ENCODE assay signal across 10 mouse cellular contexts in genomic region chr5:143625940-143626588, GRCm38 (mm10). TPM values are rescaled to one million over a fixed set of nuclear protein-coding genes. Genes with fewer than 3 reads are reported as not detected.
DNase-seq lines count a peak whose midpoint lies in the region; ATAC-seq and TF ChIP-seq lines count a peak whose summit lies in the region.
"Had no signal": no experiment of that assay in that cellular context is flagged by ENCODE, and none has a peak within 500 bp of the region (broad histone marks: within the 10 kb centered on the region; RNA-seq: fewer than 3 reads in every experiment).

No protein-coding gene starts in this region.

- H3K4me1 ChIP-seq in E14TG2a.4 (replicated peaks; ENCODE audit: low read depth, low read length), result peaks cover 20% of the 10 kb centered on the region
- H3K4me1 ChIP-seq in embryonic facial prominence, embryonic 13.5 days, result peaks cover 41% of the 10 kb centered on the region
- H3K4me1 ChIP-seq in limb, embryonic 10.5 days, result peaks cover 51% of the 10 kb centered on the region

- peak overlapping the region; percentile 49 for H3K4me3 ChIP-seq in E14TG2a.4 (replicated peaks; ENCODE audit: low read length)
- H3K4me3 ChIP-seq in embryonic facial prominence, embryonic 13.5 days, result no peak overlapping the region
- no peak overlapping the region for H3K4me3 ChIP-seq in limb, embryonic 10.5 days
- H3K4me3 ChIP-seq: midbrain, embryonic 12.5 days had no signal

- H3K27me3 ChIP-seq in E14TG2a.4 (ENCODE audit: insufficient read depth, low read length), result peaks cover 15% of the 10 kb centered on the region; the same call in 1 of the 2 replicates
- H3K27me3 ChIP-seq in embryonic facial prominence, embryonic 13.5 days, result no peaks in the 10 kb centered on the region
- H3K27me3 ChIP-seq in limb, embryonic 10.5 days (ENCODE audit: low read depth, poor library complexity, severe bottlenecking), result no peaks in the 10 kb centered on the region
- H3K27me3 ChIP-seq: midbrain, embryonic 12.5 days had no signal

- H3K27ac ChIP-seq in embryonic facial prominence, embryonic 13.5 days, result peak overlapping the region; percentile 22; the same call in 1 of the 2 replicates
- peak overlapping the region; percentile 32 for H3K27ac ChIP-seq in limb, embryonic 10.5 days
- H3K27ac ChIP-seq: midbrain, embryonic 12.5 days had no signal

- no peaks in the 10 kb centered on the region for H3K36me3 ChIP-seq in E14TG2a.4 (ENCODE audit: insufficient read depth, low read length)
- no peaks in the 10 kb centered on the region; the same call in 1 of the 2 replicates for H3K36me3 ChIP-seq in embryonic facial prominence, embryonic 13.5 days
- H3K36me3 ChIP-seq in limb, embryonic 10.5 days, result peaks cover 24% of the 10 kb centered on the region
- H3K36me3 ChIP-seq: midbrain, embryonic 12.5 days had no signal

- TF ChIP-seq CTCF in E14TG2a.4 (conservative IDR thresholded peaks at IDR 0.05; ENCODE audit: low read length), result no peak

- peaks cover 13% of the 10 kb centered on the region for H3K9me3 ChIP-seq in E14TG2a.4 (ENCODE audit: low read length)
- no peaks in the 10 kb centered on the region for H3K9me3 ChIP-seq in embryonic facial prominence, embryonic 13.5 days
- no peaks in the 10 kb centered on the region for H3K9me3 ChIP-seq in limb, embryonic 10.5 days (replicated peaks)
- H3K9me3 ChIP-seq: midbrain, embryonic 12.5 days had no signal

- WGBS in embryonic facial prominence, embryonic 13.5 days, result 21% methylated on average over 11 of the region's 11 CpGs
- 57% methylated on average over 11 of the region's 11 CpGs for WGBS in limb, embryonic 10.5 days

- H3K4me2 ChIP-seq in embryonic facial prominence, embryonic 13.5 days, result peak overlapping the region; percentile 39
- H3K4me2 ChIP-seq: midbrain, embryonic 12.5 days had no signal

- H3K9ac ChIP-seq in embryonic facial prominence, embryonic 13.5 days, result no peak overlapping the region
- H3K9ac ChIP-seq: midbrain, embryonic 12.5 days had no signal

- no peak for ATAC-seq in embryonic facial prominence, embryonic 13.5 days (ENCODE audit: insufficient number of reproducible peaks, insufficient read depth, low FRiP score, low TSS enrichment, low read depth)
- ATAC-seq in monocyte, adult 5-6 weeks (replicated peaks; ENCODE audit: insufficient number of reproducible peaks, low FRiP score, low TSS enrichment, poor library complexity, severe bottlenecking), result no peak

- DNase-seq in heart, adult 18-20 months, result peak; percentile 52 to 67
- DNase-seq in heart, postnatal 4 days, result no peak
- DNase-seq in limb, embryonic 10.5 days (ENCODE audit: low spot score), result no peak
- DNase-seq in layer of hippocampus, adult 11-12 months (ENCODE audit: low spot score), result no peak
- no peak for DNase-seq in embryo, embryonic 11 days
- DNase-seq: spleen, adult 18-20 months had no signal

RNA-seq across cellular contexts. Expression of gene Cyth3, which starts 3.8 kb away (rescaled TPM):
- 10 to 100 TPM; 33.5 to 39.6 TPM for total RNA-seq in heart, adult 18-20 months (2021)
- 100 to 1,000 TPM in 1 of 2 experiments, 10 to 100 TPM in 1; 95.3 to 102 TPM for total RNA-seq in heart, postnatal 4 days (2021)
- polyA plus RNA-seq in embryonic facial prominence, embryonic 13.5 days (2015; fragmentation: Nextera tagmentation; extraction: Ambion mirVana), result 48.4 and 51.3 TPM in 2 replicates
- polyA plus RNA-seq in limb, embryonic 10.5 days (2016; fragmentation: Nextera tagmentation; extraction: Ambion mirVana), result 47.5 and 59.2 TPM in 2 replicates
- 129 to 134 TPM (median 132 TPM) in 3 replicates for total RNA-seq in monocyte, adult 5-6 weeks (2017)

Comparison
In these comparisons a context has a peak if more than half of its experiments do, and no peak if none do; other contexts are left out.
1. DNase-seq: peak in heart, adult 18-20 months (2 of 2); none in heart, postnatal 4 days (single experiment), limb, embryonic 10.5 days (single experiment), layer of hippocampus, adult 11-12 months (single experiment) and embryo, embryonic 11 days (single experiment).